Mouse (Mus musculus): ENCODE measurements around the gene Fam69a. TPM values are rescaled to one million over a fixed set of nuclear protein-coding genes. Genes with fewer than 3 reads are reported as not detected.
"Not testable (repeated sequence)": the region's sequence is repeated elsewhere in the genome, so short reads cannot be mapped to it uniquely, and the experiment has no call there.

Gene Fam69a
- polyA plus RNA-seq, 2 experiments, result 1.8 to 8.0 TPM

DNA sequence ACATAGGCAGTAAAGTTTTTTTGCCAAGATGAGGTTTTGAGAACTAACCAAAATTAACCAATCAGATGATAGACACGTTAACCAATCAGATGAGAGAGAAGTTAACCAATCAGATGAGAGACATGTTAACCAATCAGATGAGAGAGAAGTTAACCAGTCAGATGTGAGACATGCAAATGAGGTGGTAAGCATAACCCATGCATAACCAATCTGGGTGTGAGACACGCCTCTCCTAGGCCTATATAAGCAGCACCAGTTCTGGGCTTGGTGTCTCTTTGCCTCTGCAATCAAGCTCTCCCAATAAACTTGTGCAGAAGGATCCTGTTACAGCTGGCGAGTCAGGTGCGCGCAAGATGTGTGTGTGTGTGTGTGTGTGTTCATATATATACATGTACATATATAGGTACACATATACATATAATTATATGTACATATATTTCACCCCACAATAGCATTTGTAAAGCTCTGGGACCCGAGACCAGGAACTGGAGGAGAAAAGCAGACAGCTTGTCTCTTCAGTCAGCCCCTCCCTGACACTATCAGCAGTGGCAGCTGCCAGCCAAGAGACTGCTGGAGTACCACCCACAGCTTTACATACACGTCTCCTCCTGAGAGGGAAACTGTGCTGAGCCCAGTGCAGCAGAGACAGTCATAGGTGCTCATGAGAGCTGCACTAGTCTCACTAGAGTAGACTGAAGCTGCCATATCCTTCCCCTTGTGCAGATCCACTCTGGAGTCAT is 42.1 kb upstream of the Fam69a start:
- H3K9me3 ChIP-seq (ENCODE audit: control insufficient read depth, low read length); H3K9ac ChIP-seq (replicated peaks); H3K36me3 ChIP-seq (replicated peaks; ENCODE audit: control insufficient read depth, insufficient read depth, low read depth); H3K27me3 ChIP-seq (ENCODE audit: control insufficient read depth, insufficient read depth, low read length); H3K4me3 ChIP-seq (ENCODE audit: insufficient read depth in 1 of 2, low read depth in 2 of 2, low read length in 2 of 2): not testable (repeated sequence)
- ATAC-seq (ENCODE audit: insufficient read depth) (peak; percentile 95), DNase-seq (ENCODE audit: low read depth in 3 of 3, low spot score in 3 of 3) (peak; percentile 57 to 58 (median 57))
- Histone ChIP-seq H3K27ac (peak overlapping the region; percentile 4), H3K4me2 (ENCODE audit: low read depth) (peak overlapping the region; percentile 25; the same call in 1 of the 2 replicates), H3K4me1 (replicated peaks; ENCODE audit: control insufficient read depth in 2 of 2, insufficient read depth in 2 of 2, low read length in 1 of 2) (peaks cover 16 to 26% of the 10 kb centered on the region in 2 experiments)
- 58% methylated on average over 7 of the region's 7 CpGs for WGBS (ENCODE audit: insufficient replicate concordance)
- TF ChIP-seq EP300 (IDR thresholded peaks at IDR 0.05; ENCODE audit: low read depth), result peak; percentile 65

DNA sequence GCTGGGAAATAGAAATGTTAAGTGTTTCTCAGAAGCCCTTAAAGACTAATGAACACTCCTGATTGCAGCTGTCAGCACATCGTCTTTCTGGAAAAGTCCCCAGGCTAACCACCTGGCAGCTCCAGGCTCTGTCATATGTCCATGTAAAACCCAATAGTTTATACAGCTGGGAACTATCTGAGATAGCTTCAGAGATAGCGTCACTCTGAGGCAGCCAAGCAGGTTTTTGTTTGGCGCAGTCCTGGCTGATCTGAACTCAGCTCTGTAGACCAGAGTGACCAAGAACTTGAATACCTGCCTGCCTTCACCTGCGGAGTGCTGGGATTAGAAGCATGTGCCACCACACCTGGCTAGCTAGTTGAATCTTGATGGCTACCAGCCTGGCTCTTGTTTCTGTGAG is 41.3 kb upstream of the Fam69a start:
- Histone ChIP-seq H3K4me1 (replicated peaks; ENCODE audit: control insufficient read depth in 2 of 2, insufficient read depth in 2 of 2, low read length in 1 of 2) (peaks cover 16 to 26% of the 10 kb centered on the region in 2 experiments), H3K36me3 (replicated peaks; ENCODE audit: control insufficient read depth, insufficient read depth, low read depth) (no peaks in the 10 kb centered on the region), H3K9me3 (ENCODE audit: control insufficient read depth, low read length) (no peaks in the 10 kb centered on the region), H3K9ac (replicated peaks) (no peak overlapping the region), H3K27ac (no peak overlapping the region), H3K4me3 (ENCODE audit: insufficient read depth in 1 of 2, low read depth in 2 of 2, low read length in 2 of 2) (no peak overlapping the region), H3K27me3 (ENCODE audit: control insufficient read depth, insufficient read depth, low read length) (no peaks in the 10 kb centered on the region), H3K4me2 (ENCODE audit: low read depth) (no peak overlapping the region)
- TF ChIP-seq CTCF (IDR thresholded peaks at IDR 0.05; ENCODE audit: low read depth) (no peak), EP300 (IDR thresholded peaks at IDR 0.05; ENCODE audit: low read depth) (no peak)
- no peak for DNase-seq (ENCODE audit: low read depth in 3 of 3, low spot score in 3 of 3)
- 81% methylated on average over 4 of the region's 4 CpGs for WGBS (ENCODE audit: insufficient replicate concordance)
- no peak for ATAC-seq (ENCODE audit: insufficient read depth)

DNA sequence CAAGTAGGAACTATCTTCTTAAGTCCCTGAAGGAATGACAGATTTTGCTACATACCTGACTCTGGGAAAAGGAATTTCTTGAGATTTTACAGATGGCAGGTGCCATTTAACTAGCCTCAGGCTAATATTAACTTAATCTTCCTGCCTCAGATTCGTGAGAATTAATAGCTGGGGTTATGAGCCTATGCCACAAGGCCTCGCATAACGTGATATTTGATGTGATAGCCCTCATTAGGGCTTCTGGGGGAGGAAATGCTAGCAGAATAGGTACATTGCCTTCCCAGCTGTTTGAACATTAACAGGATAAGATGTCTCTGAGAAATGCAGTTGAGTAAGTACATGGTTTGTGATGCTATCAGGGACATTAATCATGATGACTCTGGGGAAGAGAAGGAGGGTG is 34.5 kb upstream of the Fam69a start:
- WGBS (ENCODE audit: insufficient replicate concordance), result 58% methylated on average over 3 of the region's 3 CpGs

DNA sequence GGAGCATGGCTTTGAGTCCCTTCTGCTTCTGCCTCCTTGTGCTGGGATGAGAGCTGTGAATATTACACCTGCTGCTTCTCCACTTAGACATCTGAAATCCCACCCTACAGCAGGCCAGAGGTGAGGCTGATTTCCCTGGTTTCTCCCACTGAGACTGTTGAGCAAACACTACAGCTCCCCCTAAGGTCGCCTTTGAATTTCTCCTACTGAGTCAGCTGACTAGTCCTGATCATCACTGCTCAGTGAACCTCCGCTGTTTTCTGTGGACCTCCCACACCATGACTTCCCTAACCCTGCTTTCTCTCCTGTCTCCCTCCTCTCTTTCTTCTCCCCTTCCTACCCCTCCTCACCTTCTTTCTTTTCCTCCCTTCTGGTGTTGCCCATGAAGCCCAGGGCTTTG is 32.5 kb upstream of the Fam69a start:
- no peak for DNase-seq (ENCODE audit: low read depth in 3 of 3, low spot score in 3 of 3)
- ATAC-seq (ENCODE audit: insufficient read depth), result no peak
- Histone ChIP-seq H3K36me3 (replicated peaks; ENCODE audit: control insufficient read depth, insufficient read depth, low read depth) (no peaks in the 10 kb centered on the region), H3K27ac (no peak overlapping the region), H3K4me2 (ENCODE audit: low read depth) (no peak overlapping the region), H3K27me3 (ENCODE audit: control insufficient read depth, insufficient read depth, low read length) (no peaks in the 10 kb centered on the region), H3K4me3 (ENCODE audit: insufficient read depth in 1 of 2, low read depth in 2 of 2, low read length in 2 of 2) (no peak overlapping the region), H3K9me3 (ENCODE audit: control insufficient read depth, low read length) (no peaks in the 10 kb centered on the region), H3K9ac (replicated peaks) (no peak overlapping the region), H3K4me1 (replicated peaks; ENCODE audit: control insufficient read depth in 2 of 2, insufficient read depth in 2 of 2, low read length in 1 of 2) (no peaks in the 10 kb centered on the region)
- WGBS (ENCODE audit: insufficient replicate concordance), result 17% methylated on average over 2 of the region's 2 CpGs
- TF ChIP-seq CTCF (IDR thresholded peaks at IDR 0.05; ENCODE audit: low read depth), result peak; percentile 28; the same call in 1 of the 2 replicates
- TF ChIP-seq EP300 (IDR thresholded peaks at IDR 0.05; ENCODE audit: low read depth), result no peak

More for the DNA sequence above, 34.5 kb upstream of the Fam69a start:
- no peak overlapping the region for H3K4me2 ChIP-seq (ENCODE audit: low read depth)
- H3K27ac ChIP-seq, result no peak overlapping the region
- ATAC-seq (ENCODE audit: insufficient read depth), result no peak
- TF ChIP-seq CTCF (IDR thresholded peaks at IDR 0.05; ENCODE audit: low read depth) (no peak), EP300 (IDR thresholded peaks at IDR 0.05; ENCODE audit: low read depth) (no peak)
- DNase-seq (ENCODE audit: low read depth in 3 of 3, low spot score in 3 of 3), result no peak
- no peak overlapping the region for H3K9ac ChIP-seq (replicated peaks)
- no peak overlapping the region for H3K4me3 ChIP-seq (ENCODE audit: insufficient read depth in 1 of 2, low read depth in 2 of 2, low read length in 2 of 2)
- H3K4me1 ChIP-seq (replicated peaks; ENCODE audit: control insufficient read depth in 2 of 2, insufficient read depth in 2 of 2, low read length in 1 of 2), result no peaks in the 10 kb centered on the region
- no peaks in the 10 kb centered on the region for H3K9me3 ChIP-seq (ENCODE audit: control insufficient read depth, low read length)
- no peaks in the 10 kb centered on the region for H3K27me3 ChIP-seq (ENCODE audit: control insufficient read depth, insufficient read depth, low read length)
- H3K36me3 ChIP-seq (replicated peaks; ENCODE audit: control insufficient read depth, insufficient read depth, low read depth), result no peaks in the 10 kb centered on the region

DNA sequence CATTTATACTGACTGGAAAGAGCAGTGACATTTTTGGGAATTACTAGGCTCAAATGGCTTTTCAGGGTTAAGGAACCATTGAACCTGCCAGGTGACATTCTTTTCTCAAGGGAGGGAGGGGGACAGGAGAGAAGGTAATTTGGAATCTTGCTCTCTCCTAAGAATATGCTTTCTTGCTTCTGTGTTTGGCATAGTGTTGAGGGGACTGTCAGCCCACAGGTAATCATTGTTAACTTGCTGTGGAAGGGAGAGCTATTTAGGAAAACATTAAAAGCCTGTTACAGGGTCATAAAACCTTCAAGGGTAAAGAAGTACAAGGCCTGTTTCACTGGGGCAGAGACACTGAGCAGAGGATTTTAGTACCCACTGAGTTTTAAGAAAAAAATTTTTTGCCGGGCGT is 30.3 kb upstream of the Fam69a start:
- no peak for DNase-seq (ENCODE audit: low read depth in 3 of 3, low spot score in 3 of 3)
- no peak for TF ChIP-seq CTCF (IDR thresholded peaks at IDR 0.05; ENCODE audit: low read depth)
- TF ChIP-seq EP300 (IDR thresholded peaks at IDR 0.05; ENCODE audit: low read depth), result no peak
- no peak overlapping the region for H3K9ac ChIP-seq (replicated peaks)
- no peaks in the 10 kb centered on the region for H3K4me1 ChIP-seq (replicated peaks; ENCODE audit: control insufficient read depth in 2 of 2, insufficient read depth in 2 of 2, low read length in 1 of 2)
- H3K27me3 ChIP-seq (ENCODE audit: control insufficient read depth, insufficient read depth, low read length), result no peaks in the 10 kb centered on the region
- no peaks in the 10 kb centered on the region for H3K36me3 ChIP-seq (replicated peaks; ENCODE audit: control insufficient read depth, insufficient read depth, low read depth)
- no peak for ATAC-seq (ENCODE audit: insufficient read depth)
- 81% methylated on average over 2 of the region's 2 CpGs for WGBS (ENCODE audit: insufficient replicate concordance)
- no peak overlapping the region for H3K4me3 ChIP-seq (ENCODE audit: insufficient read depth in 1 of 2, low read depth in 2 of 2, low read length in 2 of 2)
- H3K9me3 ChIP-seq (ENCODE audit: control insufficient read depth, low read length), result no peaks in the 10 kb centered on the region
- no peak overlapping the region for H3K4me2 ChIP-seq (ENCODE audit: low read depth)
- no peak overlapping the region for H3K27ac ChIP-seq
